Mouse (Mus musculus): Measurements from ENCODE around the gene Ptprg.

Gene Ptprg

DNA sequence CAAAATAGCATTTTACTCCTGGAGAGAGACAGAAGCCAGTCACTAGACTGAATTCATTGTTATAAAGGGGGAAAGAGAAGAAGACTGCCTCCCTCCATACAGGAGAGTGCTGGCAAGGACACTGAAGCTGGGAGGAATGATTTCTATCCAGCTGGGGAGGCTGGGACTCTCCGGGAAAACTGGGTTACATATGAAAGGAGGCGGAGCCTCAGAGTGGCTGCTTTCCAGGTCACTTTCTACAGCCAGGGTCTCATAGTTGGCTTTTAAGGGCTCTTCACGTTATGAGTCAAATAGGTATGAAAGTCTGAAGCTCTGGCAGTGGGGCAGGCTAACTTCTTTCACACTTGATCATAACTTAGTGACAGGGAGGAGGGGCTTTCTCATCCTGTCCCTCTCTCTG lies 129.1 kb downstream of the Ptprg start:
- in situ Hi-C loops (cut with MboI, MseI) = loop anchor here (10.0 kb wide), 1 partner anchor 952 kb away; no protein-coding TSS in a partner anchor

DNA sequence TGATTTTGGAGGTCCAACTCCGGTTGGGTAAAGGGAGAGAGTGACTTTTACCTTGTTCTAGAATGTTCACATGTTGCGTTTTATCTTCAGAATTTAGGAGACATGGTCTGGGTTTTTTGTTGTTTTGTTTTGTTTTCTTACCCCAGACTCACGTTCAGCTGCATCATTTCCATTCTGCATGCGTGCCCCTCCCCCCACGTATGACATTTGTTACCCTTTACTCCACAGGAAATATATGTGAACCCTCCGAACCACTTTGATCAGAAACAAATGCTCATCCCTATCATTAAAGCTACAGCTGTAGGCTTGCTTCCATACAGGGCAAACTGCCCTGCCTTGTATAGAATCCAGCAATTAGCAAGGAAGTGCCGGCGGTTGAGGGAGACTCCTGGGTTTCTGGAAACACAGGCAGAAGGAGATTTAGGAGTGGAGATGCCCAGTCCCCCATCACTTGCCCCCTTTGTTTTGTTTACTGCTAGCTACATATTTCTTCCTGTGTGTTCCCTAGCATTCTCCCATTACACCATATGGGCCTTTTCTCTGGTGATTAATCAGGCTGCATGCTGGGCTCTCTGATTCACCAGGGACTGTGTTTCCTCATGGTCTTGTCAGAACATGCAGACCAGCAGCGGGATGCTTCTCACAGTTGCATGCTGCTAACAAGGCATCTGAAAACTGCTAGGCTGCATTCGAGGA lies 130.2 kb downstream of the Ptprg start:
- in situ Hi-C loops (cut with MboI, MseI) = loop anchor here (10.0 kb wide), 1 partner anchor 951 kb away; no protein-coding TSS in a partner anchor

DNA sequence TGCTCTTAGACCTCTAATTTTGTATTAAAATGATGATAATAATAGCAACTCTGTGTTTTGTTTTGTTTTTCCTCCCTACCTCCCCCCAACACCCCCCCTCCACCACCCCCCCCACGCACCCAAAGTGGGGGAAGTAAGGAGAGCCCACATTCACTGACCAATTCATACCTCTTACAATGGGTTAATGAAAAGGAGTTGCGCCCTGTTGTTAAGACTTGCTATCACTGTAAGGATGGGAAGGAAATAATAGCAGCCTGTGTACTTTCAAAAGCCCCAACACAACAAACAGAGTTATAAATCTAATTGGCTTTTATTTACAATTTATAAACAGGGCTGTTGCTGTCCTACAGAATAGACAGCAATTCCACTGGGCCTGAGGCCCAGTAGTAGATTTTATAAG lies 130.8 kb downstream of the Ptprg start:
- in situ Hi-C loops (cut with MboI, MseI) = loop anchor here (10.0 kb wide), 1 partner anchor 951 kb away; no protein-coding TSS in a partner anchor

DNA sequence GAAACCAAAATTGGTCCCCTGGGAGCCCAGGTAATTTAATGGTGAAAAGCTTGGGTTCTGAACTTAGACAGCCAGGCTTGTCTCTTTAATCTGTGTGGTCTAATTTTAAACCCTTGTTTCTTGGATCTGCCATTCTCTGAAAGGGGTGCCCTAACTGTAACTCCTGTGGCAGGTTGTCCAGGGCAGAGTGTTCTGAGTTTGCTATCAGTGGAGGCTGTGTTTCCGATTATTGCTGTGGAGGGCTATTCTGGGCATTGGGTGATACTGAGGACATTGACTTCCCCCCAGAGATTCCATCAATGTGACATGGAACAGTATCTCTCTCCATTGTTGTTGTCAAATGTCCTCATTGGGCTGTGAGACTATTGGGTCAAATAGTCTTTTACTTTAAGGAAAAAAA lies 134.2 kb downstream of the Ptprg start:
- in situ Hi-C loops (cut with MboI, MseI) = loop anchor here (10.0 kb wide), 1 partner anchor 947 kb away; no protein-coding TSS in a partner anchor

DNA sequence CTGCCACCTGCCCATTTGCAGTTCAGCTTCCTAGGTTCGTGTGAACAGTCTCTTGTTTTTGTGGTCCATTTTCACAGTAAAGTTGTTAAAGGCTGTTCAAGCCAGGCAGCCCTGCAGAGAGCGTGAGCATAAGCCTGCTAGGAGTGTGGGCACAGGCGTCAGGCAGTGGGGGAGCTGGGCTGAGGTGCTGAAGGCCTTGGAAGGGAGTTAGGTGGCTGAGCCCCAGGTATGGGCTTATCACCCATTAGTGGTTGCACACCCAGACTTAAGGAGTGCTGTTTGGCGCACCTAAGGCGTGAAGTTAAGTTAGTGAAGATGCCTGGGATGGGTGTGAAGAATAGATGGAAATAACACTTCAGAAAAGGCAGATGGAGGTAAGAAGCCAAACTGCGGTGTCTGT lies 134.8 kb downstream of the Ptprg start:
- in situ Hi-C loops (cut with MboI, MseI) = loop anchor here (10.0 kb wide), 1 partner anchor 947 kb away; no protein-coding TSS in a partner anchor

DNA sequence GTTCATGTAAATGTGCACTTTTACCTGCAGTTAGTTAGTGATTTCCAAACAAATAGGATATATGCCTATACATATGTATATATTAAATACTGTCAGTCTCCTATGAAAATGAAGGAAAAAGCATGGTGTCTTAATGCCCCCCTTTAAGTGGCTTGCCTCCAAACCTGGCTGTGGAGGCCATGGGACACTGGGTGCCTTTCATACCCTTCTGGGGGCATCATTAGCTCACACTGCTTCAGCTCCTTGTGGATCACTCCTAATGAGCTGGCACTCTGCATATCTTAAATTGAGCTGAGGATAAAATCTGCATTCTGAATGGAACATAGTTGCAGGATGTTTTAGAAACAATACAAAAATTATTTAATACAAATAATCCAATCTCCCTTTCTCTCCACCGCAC lies 136.7 kb downstream of the Ptprg start:
- in situ Hi-C loops (cut with MboI, MseI) = no loop called here

DNA sequence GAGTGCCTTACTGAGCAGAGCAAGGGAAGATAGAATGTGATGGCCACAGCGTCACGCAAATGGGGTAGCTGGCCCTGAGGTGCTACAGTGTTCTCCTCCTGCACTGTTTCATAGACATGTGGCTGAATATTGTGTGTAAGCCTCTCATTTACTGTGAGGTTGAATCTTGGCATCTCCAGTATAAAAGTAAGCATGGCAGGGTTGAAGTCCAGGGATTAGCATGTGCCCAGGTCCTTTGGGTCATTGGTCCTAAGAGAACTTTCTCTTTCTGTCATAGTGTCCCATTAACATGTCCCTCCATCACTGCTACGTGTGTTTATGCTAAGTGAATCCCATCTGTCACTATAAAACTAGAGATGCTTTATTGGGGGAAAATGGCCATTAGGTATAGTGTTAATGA lies 138.2 kb downstream of the Ptprg start:
- in situ Hi-C loops (cut with MboI, MseI) = no loop called here

DNA sequence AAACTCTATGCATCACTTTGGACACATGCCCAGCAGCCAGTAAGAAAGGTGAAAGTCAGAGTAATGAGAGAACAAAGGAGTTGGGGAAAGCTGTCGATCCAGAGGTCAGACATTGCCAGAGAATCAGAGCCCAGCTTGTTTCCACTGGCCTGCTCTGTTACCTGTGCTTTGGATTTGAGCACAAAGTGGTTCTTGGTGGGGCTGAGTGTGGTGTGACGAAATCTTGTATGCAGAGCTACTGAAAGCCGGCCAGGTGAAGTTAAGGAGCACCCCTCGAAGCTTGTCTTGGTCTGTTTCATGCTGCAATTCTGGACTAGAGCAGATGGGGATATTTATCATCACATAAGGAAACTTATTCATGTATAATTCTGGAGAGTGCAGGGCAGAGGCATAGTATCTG lies 145.5 kb downstream of the Ptprg start:
- in situ Hi-C loops (cut with MboI, MseI) = no loop called here

DNA sequence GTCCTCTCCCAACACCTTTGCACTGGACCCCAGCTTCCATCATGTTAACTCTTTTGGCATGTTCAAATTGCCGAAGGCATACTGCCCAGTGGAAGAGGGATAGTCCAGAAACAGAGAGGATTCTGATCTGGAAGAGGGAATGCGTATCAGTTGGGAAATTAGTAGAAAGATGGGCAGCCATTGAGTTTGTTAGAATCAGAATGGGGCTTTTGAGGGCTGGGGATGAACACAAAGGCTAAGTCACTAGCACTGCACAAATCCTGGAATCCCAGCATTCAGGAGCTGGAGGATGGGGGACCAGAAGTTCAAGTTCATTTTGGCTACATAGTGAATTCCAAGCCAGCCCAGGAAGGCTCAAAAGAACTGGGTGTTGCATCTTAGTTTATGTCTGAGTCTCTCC lies 146.3 kb downstream of the Ptprg start:
- in situ Hi-C loops (cut with MboI, MseI) = no loop called here

DNA sequence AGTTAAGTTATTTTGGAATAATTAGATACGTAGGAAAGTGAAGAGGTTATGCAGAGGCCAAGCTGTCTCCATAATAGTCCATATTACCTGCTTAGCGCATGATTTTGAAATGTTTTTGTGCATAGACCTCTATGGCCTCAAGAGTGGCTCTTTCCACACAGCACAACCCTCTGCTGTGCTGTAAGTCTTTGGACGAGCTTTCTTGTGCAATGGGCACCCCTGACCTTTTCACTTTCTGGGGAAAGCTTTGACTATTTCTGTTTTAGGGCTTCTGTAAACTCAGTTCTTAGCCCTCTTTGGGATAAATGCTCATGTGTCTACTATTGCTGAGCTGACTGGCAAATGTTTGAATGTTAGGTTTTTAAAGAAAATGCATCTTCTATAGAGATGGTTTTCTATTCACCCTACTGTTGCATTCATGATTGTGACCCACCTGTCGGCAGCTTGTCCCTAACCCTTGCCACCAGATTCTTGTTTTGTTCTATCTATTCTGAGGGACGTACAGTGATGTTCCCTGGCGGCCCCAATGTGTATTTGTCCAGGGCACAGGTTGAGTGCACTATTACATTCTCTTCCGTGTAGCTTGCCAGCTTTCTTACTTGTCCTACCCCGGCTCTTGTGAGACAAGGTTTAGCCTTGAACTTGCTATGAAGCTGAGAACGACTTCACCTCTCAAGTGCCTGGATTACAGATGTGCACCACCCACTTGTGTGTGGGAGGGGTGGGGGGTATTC lies 148.4 kb downstream of the Ptprg start:
- in situ Hi-C loops (cut with MboI, MseI) = no loop called here

DNA sequence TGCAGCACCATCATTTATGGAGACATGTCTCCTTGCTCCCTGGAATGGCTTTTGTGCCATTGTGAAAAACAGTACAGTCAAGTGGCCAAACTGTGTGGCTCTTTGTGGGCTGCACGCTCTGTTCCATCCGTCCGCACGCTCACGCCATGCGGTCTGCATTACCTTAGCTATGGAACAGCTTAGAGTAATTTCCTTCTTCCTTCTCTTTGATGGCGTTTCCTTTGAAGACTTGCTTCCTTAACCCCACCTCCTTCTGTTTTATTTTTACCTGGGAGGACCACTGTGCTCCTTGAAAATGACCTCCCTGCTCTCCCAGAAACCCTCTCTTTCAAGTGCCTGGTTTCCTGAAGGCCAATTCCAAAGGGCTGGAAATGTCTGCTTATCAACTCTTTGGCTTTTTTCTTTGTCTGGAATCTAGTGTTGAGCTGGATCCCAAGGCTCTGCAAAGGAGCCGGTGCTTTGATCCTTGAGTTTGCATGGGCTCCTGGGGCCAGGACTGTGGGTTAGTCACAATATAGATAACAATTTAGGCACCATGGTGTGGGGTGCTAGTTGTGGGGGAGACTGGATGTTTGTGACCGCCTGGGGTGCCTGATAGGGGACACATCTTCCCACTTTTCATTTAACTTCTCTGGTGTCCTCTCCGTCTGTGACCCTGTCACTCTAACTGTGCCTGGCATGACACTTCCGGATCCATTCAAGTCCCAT lies 149.6 kb downstream of the Ptprg start:
- in situ Hi-C loops (cut with MboI, MseI) = no loop called here

DNA sequence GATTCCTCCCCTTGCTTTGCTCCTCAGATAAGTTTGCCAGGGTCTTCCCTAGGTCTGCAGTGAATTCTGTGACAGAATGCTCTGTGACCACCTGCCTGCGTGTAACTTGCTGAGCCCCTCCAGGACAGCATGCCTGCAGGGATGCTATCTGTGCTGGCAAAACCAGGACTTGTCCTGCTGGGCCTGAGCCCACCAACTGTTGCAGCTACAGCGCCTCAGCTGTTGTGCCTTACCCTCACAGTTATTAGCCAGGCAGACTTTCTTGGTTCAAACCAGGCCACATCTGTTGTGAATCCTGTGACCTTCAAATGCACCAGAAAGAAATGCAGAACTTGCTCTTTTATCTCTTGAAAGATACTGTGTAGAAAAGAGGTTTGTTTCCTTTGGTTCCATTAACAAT lies 151.5 kb downstream of the Ptprg start:
- in situ Hi-C loops (cut with MboI, MseI) = no loop called here

DNA sequence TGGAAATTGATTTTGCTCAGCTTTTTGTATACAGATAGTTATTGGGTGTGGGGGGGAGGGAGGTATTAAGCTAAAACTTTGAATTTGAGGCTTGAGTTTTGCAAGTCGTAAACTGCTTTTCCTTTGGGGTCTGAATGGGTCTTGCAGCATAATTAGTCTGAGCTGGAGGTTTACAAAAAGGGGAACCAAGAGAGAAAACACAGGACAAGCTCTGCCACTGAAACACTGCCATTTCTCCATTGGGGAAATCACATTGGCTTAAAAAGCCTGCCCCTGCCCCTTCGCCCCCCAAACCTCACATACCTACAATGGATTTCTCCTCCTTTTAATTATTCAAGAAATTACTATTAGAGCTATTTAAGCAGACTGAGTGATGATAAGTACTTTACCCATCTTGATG lies 156.0 kb downstream of the Ptprg start:
- in situ Hi-C loops (cut with MboI, MseI) = no loop called here

DNA sequence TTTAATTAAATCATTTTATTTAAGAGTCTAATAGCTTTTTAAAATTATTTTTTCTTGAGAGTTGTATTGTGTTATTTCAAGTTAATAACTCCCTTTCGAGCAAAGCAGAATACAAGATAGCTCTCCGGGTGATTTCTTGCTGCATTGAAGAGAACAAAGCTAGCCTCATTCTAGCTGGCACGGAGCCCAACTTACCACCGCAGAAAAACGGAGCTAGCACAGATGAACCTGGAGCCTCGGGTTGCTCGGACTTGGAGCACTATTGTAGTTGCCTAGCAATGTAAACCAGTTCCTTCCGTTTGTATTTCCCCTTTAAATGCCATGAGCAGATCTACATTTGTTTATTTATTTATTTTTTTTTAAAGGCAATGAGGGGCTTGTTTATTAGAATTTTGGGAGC lies 156.5 kb downstream of the Ptprg start:
- in situ Hi-C loops (cut with MboI, MseI) = no loop called here

DNA sequence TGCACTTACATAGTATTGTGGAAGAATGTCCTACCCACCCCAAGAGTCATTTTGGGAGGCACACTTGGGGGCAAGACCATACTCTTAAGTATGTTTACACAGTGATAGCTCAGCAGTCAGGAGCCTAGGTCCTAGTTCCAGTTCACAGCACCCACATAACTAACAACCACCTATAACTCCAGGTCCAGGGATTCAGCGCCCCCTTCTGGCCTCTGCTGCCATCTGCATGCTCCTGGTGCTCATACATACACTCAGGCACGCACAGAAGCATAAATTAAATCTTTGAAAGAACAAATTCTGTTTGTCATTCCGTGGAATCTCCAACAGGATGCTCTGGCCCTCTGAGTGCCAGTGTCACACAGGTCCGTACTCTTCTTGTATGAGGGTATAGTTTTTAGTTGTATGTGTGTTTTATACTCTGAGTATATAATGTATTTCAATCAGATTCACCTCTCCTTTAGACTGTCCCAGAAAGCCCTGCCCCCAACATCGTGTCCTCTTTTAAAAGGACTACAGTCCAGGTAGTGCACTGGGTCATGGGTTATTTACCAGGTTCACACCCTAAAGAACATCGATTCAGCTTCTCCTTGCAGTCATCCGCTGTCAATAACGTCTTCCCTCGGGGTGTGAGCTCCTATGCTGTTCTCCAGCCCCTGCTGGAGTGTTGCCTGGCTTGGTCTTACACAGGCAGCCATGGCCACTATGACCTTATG lies 157.2 kb downstream of the Ptprg start:
- in situ Hi-C loops (cut with MboI, MseI) = no loop called here

DNA sequence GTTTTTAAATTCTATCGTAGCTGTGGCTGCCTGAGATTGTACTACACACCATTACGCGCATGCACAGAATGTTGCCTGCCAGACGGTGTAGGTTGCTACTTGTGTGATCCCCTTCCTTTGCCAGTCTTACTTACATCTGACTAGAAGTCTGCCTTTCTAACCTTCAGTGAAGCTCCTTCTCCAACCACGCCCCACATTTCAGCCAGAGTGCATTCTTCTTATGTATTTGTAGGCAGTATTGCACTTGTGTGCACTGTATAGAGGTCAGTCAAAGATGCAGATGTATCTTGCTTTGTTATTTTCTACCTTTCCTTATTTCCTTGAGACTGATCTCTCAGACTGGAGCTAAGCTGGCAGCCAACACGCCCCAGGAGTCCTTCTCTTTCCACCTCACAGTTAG lies 158.8 kb downstream of the Ptprg start:
- in situ Hi-C loops (cut with MboI, MseI) = no loop called here

DNA sequence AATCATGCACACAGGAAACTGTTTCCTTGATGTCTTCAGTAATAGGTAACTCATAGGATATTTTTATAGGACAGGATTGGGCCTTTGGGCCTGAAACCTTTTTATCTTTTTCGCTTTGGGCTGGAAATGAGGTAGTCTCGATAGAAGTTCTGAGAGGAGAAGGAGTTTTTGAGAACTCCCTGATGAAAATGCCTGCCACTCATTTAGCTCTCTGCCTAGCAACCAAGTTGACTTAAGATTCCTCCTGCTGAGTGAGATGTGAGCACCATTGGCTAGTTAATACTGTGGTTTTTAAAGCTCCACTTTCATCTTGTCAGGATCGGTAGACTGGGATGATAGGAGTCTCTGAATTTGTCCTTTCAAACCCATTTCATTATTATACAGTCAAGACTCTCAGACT lies 162.9 kb downstream of the Ptprg start:
- in situ Hi-C loops (cut with MboI, MseI) = no loop called here

DNA sequence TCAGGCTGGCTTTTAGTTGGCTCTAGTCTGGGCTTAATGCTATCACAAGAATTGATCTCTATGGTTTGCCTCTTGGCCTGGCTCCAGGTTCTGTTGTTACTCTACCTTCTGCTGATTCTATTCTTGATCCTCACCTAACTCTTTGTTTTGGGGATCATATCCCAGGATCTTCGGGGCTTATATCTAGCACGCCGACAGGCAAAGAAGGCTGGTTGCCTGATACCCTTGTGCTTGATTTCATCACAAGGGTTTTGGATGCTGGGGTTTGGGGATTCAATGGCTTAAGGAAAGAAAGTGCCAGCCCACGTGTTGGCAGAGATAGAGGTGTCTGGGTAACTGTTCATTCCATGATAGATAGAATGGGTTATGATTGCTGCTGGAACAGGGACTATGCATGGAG lies 164.9 kb downstream of the Ptprg start:
- in situ Hi-C loops (cut with MboI, MseI) = no loop called here

DNA sequence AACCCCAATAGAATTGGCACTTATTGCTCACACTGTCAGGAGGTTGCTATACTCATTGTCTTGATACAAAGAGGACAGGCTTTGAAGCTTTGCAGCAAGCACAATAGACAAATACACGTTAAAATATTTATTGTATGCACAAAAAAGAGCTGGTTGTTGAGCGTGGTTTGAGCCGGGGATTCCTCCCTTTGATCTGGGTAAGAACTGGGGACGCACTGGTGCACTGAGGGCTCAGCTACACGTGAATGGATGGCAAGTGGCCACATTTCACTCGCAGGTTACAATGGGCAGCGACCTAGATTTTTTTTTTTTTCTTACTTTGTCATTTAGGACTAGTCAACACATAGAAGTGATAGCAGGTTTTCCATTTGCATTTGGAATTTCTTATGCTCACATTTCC lies 165.9 kb downstream of the Ptprg start:
- in situ Hi-C loops (cut with MboI, MseI) = no loop called here

DNA sequence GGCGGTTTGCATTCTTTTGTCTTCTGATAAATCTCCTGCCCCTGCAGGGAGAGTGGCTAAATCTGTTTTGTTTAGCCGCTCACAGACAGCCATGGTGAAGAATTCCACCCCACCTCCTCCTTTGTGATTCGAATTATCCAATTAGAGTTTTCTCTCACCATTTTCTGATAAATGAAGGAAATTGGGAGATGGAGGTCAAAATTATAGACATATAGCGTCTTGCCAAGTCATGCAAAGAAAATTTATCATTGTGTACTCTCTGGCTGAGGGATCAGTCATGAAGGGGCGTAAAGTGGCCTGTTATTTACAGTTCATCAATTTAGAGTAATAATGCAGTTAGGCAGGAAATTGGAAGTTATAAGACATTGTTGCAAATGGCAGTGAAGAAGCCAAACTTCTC lies 168.8 kb downstream of the Ptprg start:
- in situ Hi-C loops (cut with MboI, MseI) = no loop called here

DNA sequence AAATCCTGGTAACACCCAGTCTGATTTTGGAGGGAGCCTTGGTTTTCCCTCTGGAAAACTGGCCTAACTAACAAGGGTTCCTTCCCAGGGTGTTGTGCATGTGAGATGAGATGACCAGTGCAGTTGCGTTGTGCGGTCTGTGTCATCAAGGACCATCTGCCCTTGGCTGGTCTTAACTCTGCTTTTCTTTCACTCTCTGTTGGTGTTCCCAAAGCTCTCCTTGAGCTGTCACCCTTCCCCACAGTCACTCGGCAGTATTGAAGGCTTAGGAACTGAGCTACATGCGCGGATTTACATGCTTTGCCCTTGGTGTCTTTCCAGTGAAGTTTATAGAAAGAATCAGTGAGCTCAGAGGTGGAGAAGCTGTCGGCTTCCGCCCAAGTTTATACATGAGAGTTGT lies 170.5 kb downstream of the Ptprg start:
- in situ Hi-C loops (cut with MboI, MseI) = no loop called here

Data from regulatory T cell (primary cell).